Mouse (Mus musculus) limb, embryonic 13.5 days (tissue): ENCODE measurements at regions not wholly inside any gene's neighbourhood (a gene's known extent, or its start where the extent isn't known, plus 50 kb on each side); places are given as distances from the start of the nearest gene placed in this dataset.
"Not testable (repeated sequence)": the region's sequence is repeated elsewhere in the genome, so short reads cannot be mapped to it uniquely, and the experiment has no call there.

Experiments
- ATAC-seq: fragments of 200-750 bp; cut with Nextera tagmentation; 2 replicates; pipeline ENCODE4 v1.8.0; 2017; ENCODE audit warnings: low read depth, moderate number of reproducible peaks, moderate TSS enrichment; ENCODE audit not compliant: low FRiP score
- H3K27ac ChIP-seq: fragments of 300-500 bp; sonication (generic); 2 replicates; pipeline ENCODE4 v1.5.1; 2015; ENCODE audit warnings: inconsistent platforms, mild to moderate bottlenecking, moderate library complexity
- H3K27me3 ChIP-seq: fragments of 300-500 bp; sonication (generic); 2 replicates; pipeline ENCODE4 v1.6.1; 2015; ENCODE audit warnings: mild to moderate bottlenecking, inconsistent platforms
- H3K36me3 ChIP-seq: fragments of 300-500 bp; sonication (generic); 2 replicates; pipeline ENCODE4 v1.6.1; 2015; ENCODE audit warnings: inconsistent platforms, mild to moderate bottlenecking, moderate library complexity
- H3K4me1 ChIP-seq: fragments of 300-500 bp; sonication (generic); 2 replicates; pipeline ENCODE4 v1.6.1; 2015; ENCODE audit warnings: inconsistent platforms
- H3K4me2 ChIP-seq: fragments of 300-500 bp; sonication (generic); replicated peaks from 2 replicates; pipeline ENCODE4 v1.6.1; 2015; ENCODE audit warnings: inconsistent platforms, mild to moderate bottlenecking, moderate library complexity
- H3K4me3 ChIP-seq: fragments of 300-500 bp; sonication (generic); 2 replicates; pipeline ENCODE4 v1.5.1; 2015; ENCODE audit warnings: moderate library complexity, mild to moderate bottlenecking, inconsistent platforms
- H3K9ac ChIP-seq: fragments of 300-500 bp; sonication (generic); 2 replicates; pipeline ENCODE4 v1.6.1; 2015; ENCODE audit warnings: mild to moderate bottlenecking, inconsistent platforms
- H3K9me3 ChIP-seq: fragments of 300-500 bp; sonication (generic); 2 replicates; pipeline ENCODE4 v1.6.1; 2016; ENCODE audit warnings: inconsistent platforms
- WGBS: fragments of 180-500 bp; shearing (Covaris S2); methylation state at CpG from one replicate; pipeline ENCODE4 v1.1.7; 2015; 5-methylcytosine and 5-hydroxymethylcytosine counted together

GRCm38 (mm10) chr12:18327136-18327535 lies 187.2 kb upstream of the 5730507C01Rik start:
- H3K36me3 ChIP-seq, ATAC-seq, H3K9ac ChIP-seq, H3K4me3 ChIP-seq, H3K27me3 ChIP-seq, H3K4me1 ChIP-seq, H3K27ac ChIP-seq, H3K4me2 ChIP-seq: not testable (repeated sequence)
- WGBS, result 73% methylated on average over 2 of the region's 2 CpGs
- H3K9me3 ChIP-seq, result peaks cover 68% of the 10 kb centered on the region

GRCm38 (mm10) chr12:18346692-18347091 lies 167.6 kb upstream of the 5730507C01Rik start:
- not testable (repeated sequence) for H3K4me3 ChIP-seq, H3K4me1 ChIP-seq, H3K27ac ChIP-seq, ATAC-seq, H3K4me2 ChIP-seq, H3K36me3 ChIP-seq, H3K9ac ChIP-seq, H3K27me3 ChIP-seq
- peaks cover 29% of the 10 kb centered on the region for H3K9me3 ChIP-seq
- 41% methylated on average over 1 of the region's 1 CpGs for WGBS

- H3K36me3 ChIP-seq, ATAC-seq, H3K27ac ChIP-seq, H3K4me3 ChIP-seq, H3K4me1 ChIP-seq, H3K4me2 ChIP-seq, H3K27me3 ChIP-seq, H3K9ac ChIP-seq: not testable (repeated sequence)
- WGBS, result 71% methylated on average over 1 of the region's 1 CpGs
- H3K9me3 ChIP-seq, result peaks cover 29% of the 10 kb centered on the region
Measured at GRCm38 (mm10) chr12:18347122-18347521, 167.2 kb upstream of the 5730507C01Rik start.

- H3K27me3 ChIP-seq, result peaks cover 8% of the 10 kb centered on the region; the same call in 1 of the 2 replicates
- no peak overlapping the region for H3K27ac ChIP-seq
- no peak overlapping the region for H3K4me3 ChIP-seq
- no peak for ATAC-seq
- no peak overlapping the region for H3K4me2 ChIP-seq
- WGBS, result 12% methylated on average over 34 of the region's 41 CpGs
- H3K4me1 ChIP-seq, result no peaks in the 10 kb centered on the region
- no peak overlapping the region for H3K9ac ChIP-seq
- H3K9me3 ChIP-seq, result peaks cover 62% of the 10 kb centered on the region
- H3K36me3 ChIP-seq, result no peaks in the 10 kb centered on the region
Measured at GRCm38 (mm10) chr12:18387257-18387656, 127.1 kb upstream of the 5730507C01Rik start.

- peaks cover 8% of the 10 kb centered on the region; the same call in 1 of the 2 replicates for H3K27me3 ChIP-seq
- no peaks in the 10 kb centered on the region for H3K4me1 ChIP-seq
- H3K36me3 ChIP-seq, result no peaks in the 10 kb centered on the region
- ATAC-seq, result no peak
- H3K4me2 ChIP-seq, result no peak overlapping the region
- no peak overlapping the region for H3K9ac ChIP-seq
- no peak overlapping the region for H3K27ac ChIP-seq
- H3K4me3 ChIP-seq, result no peak overlapping the region
- 25% methylated on average over 28 of the region's 28 CpGs for WGBS
- H3K9me3 ChIP-seq, result peaks cover 60% of the 10 kb centered on the region
Measured at GRCm38 (mm10) chr12:18387821-18388220, 126.5 kb upstream of the 5730507C01Rik start.
